Mouse (Mus musculus) MEL (cell line): Measurements from ENCODE around the gene Tcea2.

Source experiments
- BHLHE40 ChIP-seq: IDR thresholded peaks from 2 replicates; pipeline ENCODE4 v1.6.1; 2012; ENCODE audit warnings: low read depth, mild to moderate bottlenecking, inconsistent platforms, low read length, improper control_type of control experiment, borderline replicate concordance
- CTCF ChIP-seq, 3 experiments: IDR thresholded peaks in 2 of 3; conservative IDR thresholded peaks in 1 of 3; 2 replicates each; pipeline ENCODE4 v1.5.1; 2011 to 2012; ENCODE audit warnings: low read length in 3 of 3, low read depth in 2 of 3, mild to moderate bottlenecking in 2 of 3, improper control_type of control experiment in 1 of 3, inconsistent platforms in 1 of 3, mixed read lengths in 1 of 3, moderate library complexity in 1 of 3; ENCODE audit not compliant: control insufficient read depth in 1 of 3, insufficient read depth in 1 of 3, poor library complexity in 1 of 3, severe bottlenecking in 1 of 3
- GATA1 ChIP-seq: IDR thresholded peaks from 2 replicates; pipeline ENCODE4 v1.6.1; 2011; ENCODE audit warnings: low read depth, low read length, improper control_type of control experiment
- MAX ChIP-seq: IDR thresholded peaks from 2 replicates; pipeline ENCODE4 v1.6.1; 2011; ENCODE audit warnings: low read length, improper control_type of control experiment
- POLR2A ChIP-seq, 2 experiments: IDR thresholded peaks; 2 replicates each; pipeline ENCODE4 v1.6.1; 2011 to 2012; ENCODE audit warnings: low read length in 2 of 2, mild to moderate bottlenecking in 2 of 2, control low read depth in 1 of 2, improper control_type of control experiment in 1 of 2, low read depth in 1 of 2, moderate library complexity in 1 of 2; ENCODE audit not compliant: control insufficient read depth in 1 of 2, insufficient read depth in 1 of 2, poor library complexity in 1 of 2
- SMC3 ChIP-seq: IDR thresholded peaks from 2 replicates; pipeline ENCODE4 v1.6.1; 2011; ENCODE audit warnings: low read depth, low read length, improper control_type of control experiment

- TF ChIP-seq CTCF (IDR thresholded peaks at IDR 0.05 in 2 of 3, conservative IDR thresholded peaks at IDR 0.05 in 1 of 3; ENCODE audit: control insufficient read depth in 1 of 3, insufficient read depth in 1 of 3, low read depth in 2 of 3, low read length in 3 of 3, poor library complexity in 1 of 3, severe bottlenecking in 1 of 3) = peak; percentile 78 to 83 (median 80)
- TF ChIP-seq POLR2A (IDR thresholded peaks at IDR 0.05; ENCODE audit: control insufficient read depth in 1 of 2, insufficient read depth in 1 of 2, low read depth in 1 of 2, low read length in 2 of 2, poor library complexity in 1 of 2) = no peak
- no peak for TF ChIP-seq GATA1
- TF ChIP-seq MAX = no peak
- TF ChIP-seq BHLHE40 = no peak
- peak; percentile 77 for TF ChIP-seq SMC3
Measured at GRCm38 (mm10) chr2:181644361-181644760, 35.7 kb upstream of the Tcea2 start.
